Mouse (Mus musculus): Measurements from ENCODE around the gene Rpl36. TPM values are rescaled to one million over a fixed set of nuclear protein-coding genes. Genes with fewer than 3 reads are reported as not detected.
"Not testable (repeated sequence)": the region's sequence is repeated elsewhere in the genome, so short reads cannot be mapped to it uniquely, and the experiment has no call there.

The Rpl36 gene
- polyA plus RNA-seq, 1 experiment from 2014 or later = 1,126 TPM

DNA sequence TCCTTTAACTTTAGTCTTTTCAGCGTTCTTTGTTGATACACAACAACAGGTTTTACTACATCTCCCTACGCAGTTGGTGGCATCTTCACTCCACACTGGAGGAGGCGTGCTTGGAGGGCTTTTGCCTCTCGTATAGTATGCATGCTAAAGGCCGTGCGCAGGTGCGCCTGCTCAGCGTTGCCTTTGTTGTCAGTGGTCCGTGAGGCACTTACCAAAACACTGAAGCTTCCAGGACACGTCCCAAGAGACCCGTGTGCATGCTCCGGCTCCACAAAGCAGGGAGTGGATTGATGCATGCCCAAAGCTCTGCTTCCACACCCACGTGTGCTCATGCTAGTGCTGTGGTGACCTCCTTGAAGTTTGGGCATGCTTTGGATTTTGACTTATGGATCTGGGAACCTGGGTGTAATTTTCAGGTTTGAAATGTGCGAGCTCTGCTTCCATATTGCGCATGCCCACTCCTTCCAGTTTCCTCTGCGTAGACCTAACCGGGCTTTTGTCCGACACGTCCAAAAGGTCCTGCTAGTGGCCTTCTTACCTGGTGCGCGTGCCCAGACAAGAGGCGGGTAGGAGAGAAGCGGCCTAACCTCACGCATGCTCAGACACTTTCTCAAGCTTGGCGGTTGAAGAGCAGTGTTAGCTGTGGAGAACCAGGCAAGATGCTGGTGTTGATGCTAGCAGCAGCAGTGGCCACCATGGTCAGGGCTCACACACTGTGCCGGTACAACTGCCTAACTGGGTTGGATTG is 14.5 kb downstream of the Rpl36 start, which contains the start of gene Catsperd:
TSS of gene Catsperd (plus strand) at position 614 of the 748 bp plus-strand sequence.
- Histone ChIP-seq H3K4me1 (peaks cover 28% of the 10 kb centered on the region), H3K36me3 (0 out of 2 replicates have a peak, but pooled peaks cover 5% of the 10 kb centered on the region), H3K27me3 (peaks cover 3% of the 10 kb centered on the region; the same call in 1 of the 2 replicates), H3K4me3 (peak within 1 kb of the TSS; percentile 79), H3K4me2 (replicated peaks) (peak within 1 kb of the TSS; percentile 89), H3K9ac (replicated peaks) (peak within 1 kb of the TSS; percentile 25; the same call in 1 of the 2 replicates), H3K9me3 (no peaks in the 10 kb centered on the region), H3K27ac (replicated peaks) (peak within 1 kb of the TSS; percentile 39)
- peak; percentile 48 for ATAC-seq (replicated peaks)
- WGBS = 9% methylated on average over 26 of the region's 26 CpGs

DNA sequence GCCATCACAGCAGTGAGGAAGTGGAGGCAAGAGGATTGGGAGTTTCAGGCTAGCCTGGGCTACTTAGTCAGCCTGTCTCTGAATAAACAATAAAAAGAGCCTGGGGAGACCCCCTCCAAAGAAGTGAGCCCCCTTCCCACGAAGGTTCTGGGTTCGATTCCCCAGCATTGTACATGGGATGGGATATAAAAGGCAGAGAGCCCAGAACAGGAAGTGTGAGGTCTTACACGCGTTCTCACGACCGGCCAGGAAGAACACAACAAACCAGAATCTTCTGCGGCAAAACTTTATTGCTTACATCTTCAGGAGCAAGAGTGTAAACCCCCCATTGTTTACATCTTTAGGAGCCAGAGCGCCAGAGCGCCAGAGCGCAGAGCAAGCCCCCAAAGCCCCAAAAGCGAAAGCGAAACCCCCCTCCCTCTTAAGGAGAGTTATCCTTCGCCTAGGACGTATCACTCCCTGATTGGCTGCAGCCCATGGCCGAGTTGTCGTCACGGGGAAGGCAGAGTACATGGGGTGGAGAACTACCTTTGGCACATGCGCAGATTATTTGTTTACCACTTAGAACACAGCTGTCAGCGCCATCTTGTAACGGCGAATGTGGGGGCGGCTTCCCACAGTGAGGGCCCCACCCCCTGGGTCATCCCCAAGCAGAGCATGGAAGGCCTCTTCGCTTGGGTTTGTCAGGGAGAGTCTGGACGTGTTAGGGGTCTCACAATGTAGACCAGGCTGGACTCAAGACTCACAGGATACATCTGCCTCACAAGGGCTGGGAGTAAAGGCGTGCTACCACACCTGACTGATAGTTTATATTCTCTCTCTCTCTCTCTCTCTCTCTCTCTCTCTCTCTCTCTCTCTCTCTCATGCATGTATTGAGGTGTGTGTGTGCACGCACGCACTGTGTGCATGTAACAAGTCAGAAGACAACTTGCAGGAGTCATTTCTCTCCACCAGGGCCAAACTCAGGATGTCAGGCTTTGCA is 16.9 kb downstream of the Rpl36 start:
- not testable (repeated sequence) for H3K27ac ChIP-seq (replicated peaks); H3K9me3 ChIP-seq; H3K36me3 ChIP-seq; H3K9ac ChIP-seq (replicated peaks); H3K4me2 ChIP-seq (replicated peaks); H3K4me3 ChIP-seq; ATAC-seq (replicated peaks); H3K27me3 ChIP-seq
- 86% methylated on average over 27 of the region's 27 CpGs for WGBS
- H3K4me1 ChIP-seq = peaks cover 24% of the 10 kb centered on the region

DNA sequence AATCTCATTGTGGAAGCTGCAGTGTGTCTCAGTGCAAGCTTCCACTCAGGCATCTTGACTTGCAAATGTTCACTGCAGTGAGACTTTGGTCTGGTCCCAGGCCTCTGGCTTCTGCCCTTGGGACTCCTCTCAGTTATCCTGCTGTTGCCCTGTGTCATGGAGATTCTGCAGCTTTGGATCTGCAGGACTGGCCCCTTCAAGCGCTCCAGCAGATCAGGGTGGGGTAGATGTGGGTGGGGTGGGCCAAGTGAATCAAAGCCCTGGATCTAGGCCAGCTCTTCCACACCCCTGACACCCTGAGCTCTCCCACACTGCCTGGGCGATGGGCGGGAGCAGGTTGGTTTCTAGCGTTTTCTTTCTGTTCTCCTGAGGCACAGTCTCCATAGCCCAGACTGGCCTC is 18.6 kb downstream of the Rpl36 start:
- Histone ChIP-seq H3K36me3 (no peaks in the 10 kb centered on the region), H3K4me2 (replicated peaks) (no peak overlapping the region), H3K9ac (replicated peaks) (no peak overlapping the region), H3K4me1 (peaks cover 12% of the 10 kb centered on the region), H3K27me3 (peaks cover 3% of the 10 kb centered on the region; the same call in 1 of the 2 replicates), H3K4me3 (no peak overlapping the region), H3K9me3 (no peaks in the 10 kb centered on the region), H3K27ac (replicated peaks) (no peak overlapping the region)
- 55% methylated on average over 4 of the region's 4 CpGs for WGBS
- no peak for ATAC-seq (replicated peaks)

DNA sequence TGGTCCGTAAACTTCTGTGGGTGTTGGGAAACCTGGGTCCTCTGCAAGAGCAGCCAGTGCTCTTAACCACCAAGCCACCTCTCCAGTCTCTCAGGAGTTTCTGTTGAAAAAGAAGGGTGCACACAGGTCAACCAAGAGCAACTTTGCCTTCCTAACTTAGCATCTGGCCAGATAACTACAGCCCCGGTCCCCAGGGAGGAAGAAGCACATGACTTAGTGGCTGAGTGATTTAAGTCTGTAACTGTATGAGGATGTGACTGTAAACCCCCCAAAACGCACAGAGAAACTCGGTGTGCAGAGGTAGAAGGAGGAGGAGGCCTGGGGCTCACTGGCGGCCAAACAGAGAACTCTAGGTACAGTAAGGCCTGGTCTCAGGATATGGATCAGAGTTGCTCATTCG is 20.8 kb downstream of the Rpl36 start:
- no peak for ATAC-seq (replicated peaks)
- no peak overlapping the region for H3K27ac ChIP-seq (replicated peaks)
- H3K4me1 ChIP-seq = no peaks in the 10 kb centered on the region
- H3K27me3 ChIP-seq = no peaks in the 10 kb centered on the region; the same call in 1 of the 2 replicates
- no peak overlapping the region for H3K4me2 ChIP-seq (replicated peaks)
- H3K4me3 ChIP-seq = no peak overlapping the region
- WGBS = 87% methylated on average over 6 of the region's 6 CpGs
- H3K9me3 ChIP-seq = no peaks in the 10 kb centered on the region
- H3K9ac ChIP-seq (replicated peaks) = no peak overlapping the region
- no peaks in the 10 kb centered on the region for H3K36me3 ChIP-seq

DNA sequence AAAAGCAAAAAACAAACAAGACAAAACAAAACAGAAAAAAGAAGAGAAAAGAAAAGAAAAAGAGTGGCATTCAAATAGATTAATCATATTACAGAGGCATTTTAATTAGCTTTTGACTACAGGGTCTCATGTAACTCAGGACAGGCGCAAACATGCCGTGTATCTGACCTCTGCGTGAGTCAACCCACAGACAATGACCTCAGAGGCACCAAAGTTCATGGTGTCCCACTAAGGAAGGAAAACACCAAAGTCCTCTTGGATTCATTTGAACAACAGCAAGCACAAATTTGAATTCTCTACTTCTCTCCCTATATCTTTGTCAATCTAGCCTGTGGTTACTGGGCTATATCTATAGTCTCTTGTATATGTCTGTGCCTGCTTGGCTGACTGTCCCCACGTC is 30.0 kb downstream of the Rpl36 start:
- no peaks in the 10 kb centered on the region for H3K27me3 ChIP-seq
- WGBS = 81% methylated on average over 4 of the region's 4 CpGs
- ATAC-seq (replicated peaks) = no peak
- H3K4me2 ChIP-seq (replicated peaks) = no peak overlapping the region
- no peaks in the 10 kb centered on the region for H3K4me1 ChIP-seq
- no peak overlapping the region for H3K4me3 ChIP-seq
- no peaks in the 10 kb centered on the region for H3K36me3 ChIP-seq
- H3K9ac ChIP-seq (replicated peaks) = no peak overlapping the region
- H3K9me3 ChIP-seq = no peaks in the 10 kb centered on the region
- H3K27ac ChIP-seq (replicated peaks) = no peak overlapping the region

DNA sequence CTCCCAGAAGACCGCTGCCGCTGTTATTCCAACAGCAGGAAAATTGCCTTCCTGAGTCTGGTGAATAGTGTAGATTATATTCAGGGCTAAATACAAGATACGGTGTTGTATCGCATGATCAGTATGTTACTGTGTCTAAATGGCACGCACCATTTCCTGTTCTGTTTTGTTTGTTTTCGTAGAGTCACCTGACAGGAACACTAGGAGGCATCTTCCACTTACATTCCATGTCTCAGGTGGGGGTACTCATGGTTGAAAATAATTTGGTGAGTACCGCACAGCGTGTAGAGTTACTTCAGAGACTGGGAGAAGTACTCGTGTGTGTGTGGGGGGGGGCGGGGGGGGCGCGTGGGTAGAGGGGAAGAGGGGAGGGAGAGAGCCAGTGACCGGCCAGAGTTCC is 34.3 kb downstream of the Rpl36 start:
- no peak overlapping the region for H3K9ac ChIP-seq (replicated peaks)
- no peak overlapping the region for H3K4me2 ChIP-seq (replicated peaks)
- no peak for ATAC-seq (replicated peaks)
- H3K27ac ChIP-seq (replicated peaks) = no peak overlapping the region
- no peaks in the 10 kb centered on the region for H3K36me3 ChIP-seq
- 75% methylated on average over 9 of the region's 13 CpGs for WGBS
- no peak overlapping the region for H3K4me3 ChIP-seq
- no peaks in the 10 kb centered on the region for H3K27me3 ChIP-seq
- no peaks in the 10 kb centered on the region for H3K9me3 ChIP-seq
- H3K4me1 ChIP-seq = no peaks in the 10 kb centered on the region

DNA sequence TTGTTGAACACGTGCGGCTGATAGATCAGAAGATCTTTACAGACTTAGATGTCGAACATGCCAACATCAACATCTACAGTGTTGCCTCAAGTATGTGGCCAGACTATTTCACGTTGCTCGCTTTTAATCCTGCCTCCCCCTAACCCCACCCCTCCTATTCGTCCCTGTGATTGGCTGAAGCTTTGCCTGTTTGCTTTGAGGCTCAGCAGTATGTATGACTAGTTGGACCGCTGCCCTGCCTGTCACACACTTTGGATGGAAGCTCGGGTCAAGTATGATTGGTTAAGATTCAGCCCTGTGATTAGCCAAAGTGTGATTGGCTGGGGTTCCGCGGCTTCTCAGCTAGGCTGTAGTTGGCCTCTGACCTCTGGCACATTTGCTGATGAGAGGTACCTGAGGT is 38.6 kb downstream of the Rpl36 start:
- 43% methylated on average over 10 of the region's 10 CpGs for WGBS
- Histone ChIP-seq H3K4me3 (no peak overlapping the region), H3K36me3 (no peaks in the 10 kb centered on the region), H3K27me3 (no peaks in the 10 kb centered on the region), H3K4me2 (replicated peaks) (no peak overlapping the region), H3K27ac (replicated peaks) (no peak overlapping the region), H3K9me3 (no peaks in the 10 kb centered on the region), H3K4me1 (no peaks in the 10 kb centered on the region), H3K9ac (replicated peaks) (no peak overlapping the region)
- ATAC-seq (replicated peaks) = no peak

DNA sequence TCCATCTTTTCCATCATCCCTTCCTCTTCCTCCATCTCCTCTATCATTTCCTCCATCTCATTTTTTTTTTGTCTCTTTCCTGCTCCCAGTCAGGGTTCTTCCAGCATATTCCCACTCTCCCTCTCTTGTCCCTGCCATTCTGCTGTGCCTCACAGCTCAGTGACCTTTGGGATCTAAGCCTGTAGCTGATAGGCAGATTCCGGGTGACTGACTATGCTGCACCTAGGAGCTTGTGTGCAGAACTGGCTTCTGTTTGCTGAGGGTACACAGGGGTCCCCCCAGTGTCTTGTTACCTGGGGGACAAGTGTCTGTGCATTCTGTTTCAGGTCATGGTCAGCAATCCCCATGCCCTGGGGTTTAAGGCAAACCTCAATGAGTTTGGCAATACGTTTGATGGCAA is 41.6 kb downstream of the Rpl36 start:
- H3K36me3 ChIP-seq = no peaks in the 10 kb centered on the region
- H3K9me3 ChIP-seq = no peaks in the 10 kb centered on the region
- H3K4me1 ChIP-seq = no peaks in the 10 kb centered on the region
- ATAC-seq (replicated peaks) = no peak
- H3K27me3 ChIP-seq = no peaks in the 10 kb centered on the region
- H3K27ac ChIP-seq (replicated peaks) = no peak overlapping the region
- no peak overlapping the region for H3K9ac ChIP-seq (replicated peaks)
- WGBS = 81% methylated on average over 2 of the region's 2 CpGs
- H3K4me3 ChIP-seq = no peak overlapping the region
- no peak overlapping the region for H3K4me2 ChIP-seq (replicated peaks)

DNA sequence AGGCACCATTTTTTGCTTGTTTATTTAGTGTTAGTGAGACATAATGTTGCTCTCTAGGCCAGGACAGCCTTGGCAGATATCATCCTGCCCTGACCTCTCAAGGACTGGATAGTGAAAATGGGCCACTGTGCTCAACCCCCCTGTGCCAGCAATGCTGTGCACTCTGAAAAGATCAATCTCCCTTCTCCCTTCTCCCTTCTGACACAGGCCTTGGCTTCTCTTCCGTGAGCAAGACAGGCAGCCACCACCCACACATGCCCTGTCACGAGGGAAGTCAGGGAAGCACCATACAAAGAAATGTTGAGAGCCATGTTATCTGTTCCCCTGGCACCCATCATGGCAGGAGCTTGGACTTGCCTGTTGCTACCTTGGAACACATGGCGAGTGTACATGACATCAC is 42.1 kb downstream of the Rpl36 start:
- H3K27ac ChIP-seq (replicated peaks) = no peak overlapping the region
- no peak overlapping the region for H3K4me3 ChIP-seq
- H3K27me3 ChIP-seq = no peaks in the 10 kb centered on the region
- no peaks in the 10 kb centered on the region for H3K4me1 ChIP-seq
- H3K36me3 ChIP-seq = no peaks in the 10 kb centered on the region
- 90% methylated on average over 3 of the region's 3 CpGs for WGBS
- H3K9me3 ChIP-seq = no peaks in the 10 kb centered on the region
- no peak for ATAC-seq (replicated peaks)
- no peak overlapping the region for H3K4me2 ChIP-seq (replicated peaks)
- no peak overlapping the region for H3K9ac ChIP-seq (replicated peaks)

DNA sequence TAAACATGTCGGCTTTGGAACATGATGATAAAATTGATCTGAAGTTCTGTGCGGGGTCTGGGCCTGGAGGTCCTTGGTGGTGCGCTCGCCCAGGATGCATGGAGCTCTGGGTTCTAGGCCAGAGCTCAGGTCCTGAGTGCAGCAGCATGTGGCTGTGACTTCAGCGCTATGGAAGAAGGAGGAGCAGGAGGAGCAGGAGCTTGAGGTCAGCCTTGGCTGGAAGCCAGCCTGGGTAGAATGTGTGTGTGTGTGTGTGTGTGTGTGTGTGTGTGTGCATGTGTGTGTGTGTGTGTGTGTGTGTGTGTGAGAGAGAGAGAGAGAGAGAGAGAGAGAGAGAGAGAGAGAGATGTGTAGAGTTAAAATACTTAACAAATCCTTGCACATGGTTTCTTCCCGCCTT is 43.0 kb downstream of the Rpl36 start:
- Histone ChIP-seq H3K9ac (replicated peaks) (no peak overlapping the region), H3K9me3 (no peaks in the 10 kb centered on the region), H3K4me1 (no peaks in the 10 kb centered on the region), H3K36me3 (no peaks in the 10 kb centered on the region), H3K4me2 (replicated peaks) (no peak overlapping the region), H3K27me3 (no peaks in the 10 kb centered on the region), H3K27ac (replicated peaks) (no peak overlapping the region), H3K4me3 (no peak overlapping the region)
- 84% methylated on average over 6 of the region's 6 CpGs for WGBS
- ATAC-seq (replicated peaks) = no peak

DNA sequence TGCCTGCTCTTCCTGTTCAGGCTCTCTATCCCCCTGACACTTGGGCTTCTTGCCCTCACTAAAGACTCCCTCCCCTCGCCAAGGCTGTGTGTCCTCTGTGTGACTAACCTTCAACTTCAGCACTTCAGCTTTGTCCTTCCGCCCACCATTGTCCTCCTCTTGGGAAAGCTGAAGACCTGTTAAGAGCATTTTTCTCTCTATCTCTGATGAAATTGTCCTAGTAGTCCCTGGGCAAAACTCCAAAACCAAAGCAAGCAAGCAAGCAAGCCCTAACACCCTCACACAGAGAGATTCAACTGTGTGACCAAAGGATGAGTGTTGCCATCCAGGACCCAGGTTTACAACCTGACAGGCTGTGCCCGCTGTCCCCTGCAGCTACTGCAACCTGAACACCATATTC is 50.4 kb downstream of the Rpl36 start:
- 62% methylated on average over 3 of the region's 3 CpGs for WGBS
- no peak for ATAC-seq (replicated peaks)
- no peak overlapping the region for H3K4me2 ChIP-seq (replicated peaks)
- H3K4me1 ChIP-seq = peaks cover 6% of the 10 kb centered on the region
- no peak overlapping the region for H3K9ac ChIP-seq (replicated peaks)
- H3K36me3 ChIP-seq = no peaks in the 10 kb centered on the region
- H3K27ac ChIP-seq (replicated peaks) = no peak overlapping the region
- peaks cover 6% of the 10 kb centered on the region for H3K27me3 ChIP-seq
- no peak overlapping the region for H3K4me3 ChIP-seq
- no peaks in the 10 kb centered on the region for H3K9me3 ChIP-seq
